Mouse (Mus musculus) layer of hippocampus, postnatal 25 days (tissue): ENCODE data around the gene Tssc4. TPM values are rescaled to one million over a fixed set of nuclear protein-coding genes. Genes with fewer than 3 reads are reported as not detected.

Experiments used
- DNase-seq, 2 experiments: peaks; one replicate each; pipeline ENCODE4 v3.0.0; 2022; ENCODE audit warnings: mixed read lengths in 2 of 2, low spot score in 1 of 2; ENCODE audit errors: extremely low spot score in 1 of 2
- total RNA-seq, 2 experiments: library from RNA; stranded (reverse); gene quantifications; 2 replicates each; pipeline ENCODE4 v1.2.3; 2021

Gene Tssc4
- total RNA-seq, 2 experiments from 2014 or later, result 47.0 to 50.4 TPM

GRCm38 (mm10) chr7:143106672-143107465 is 37.8 kb downstream of the Tssc4 start:
- DNase-seq, result no peak

GRCm38 (mm10) chr7:143108200-143108599 is 39.2 kb downstream of the Tssc4 start:
- DNase-seq, result no peak

GRCm38 (mm10) chr7:143108996-143109660 is 40.1 kb downstream of the Tssc4 start:
- DNase-seq, result no peak

- no peak for DNase-seq
These were observed 40.6 kb downstream of the Tssc4 start for GRCm38 (mm10) chr7:143109696-143110095.

- no peak for DNase-seq
These were observed 41.8 kb downstream of the Tssc4 start for GRCm38 (mm10) chr7:143110803-143111202.

GRCm38 (mm10) chr7:143111719-143112118 is 42.7 kb downstream of the Tssc4 start:
- DNase-seq, result no peak

GRCm38 (mm10) chr7:143112395-143112794 is 43.3 kb downstream of the Tssc4 start:
- no peak for DNase-seq

GRCm38 (mm10) chr7:143114773-143115172 is 45.7 kb downstream of the Tssc4 start:
- DNase-seq, result no peak

GRCm38 (mm10) chr7:143116521-143116920 is 47.5 kb downstream of the Tssc4 start:
- DNase-seq, result no peak

GRCm38 (mm10) chr7:143119407-143119806 is 50.4 kb downstream of the Tssc4 start:
- DNase-seq, result no peak

- no peak for DNase-seq
These were observed 50.8 kb downstream of the Tssc4 start for GRCm38 (mm10) chr7:143119826-143120225.

Other genes starting within 250 kb of the Tssc4 start
- gene Th, start 138.1 kb upstream of the Tssc4 start, total RNA-seq, result under 1 TPM; 0.49 to 0.62 TPM
- gene Ascl2, start 100.0 kb upstream of the Tssc4 start, total RNA-seq, result under 1 TPM; 0.22 to 0.31 TPM
- not detected for gene Tspan32, start 64.2 kb upstream of the Tssc4 start, total RNA-seq
- 100 to 1,000 TPM; 489 to 524 TPM for gene Cd81, start 16.5 kb upstream of the Tssc4 start, total RNA-seq
- not detected for gene Trpm5, start 25.4 kb downstream of the Tssc4 start, total RNA-seq
- 1 to 10 TPM in 1 of 2 experiments, under 1 TPM in 1; 0.89 to 1.3 TPM for gene Kcnq1, start 37.1 kb downstream of the Tssc4 start, total RNA-seq